Mouse (Mus musculus) embryonic facial prominence, embryonic 12.5 days (tissue): ENCODE data around the gene Zfp60. TPM values are rescaled to one million over a fixed set of nuclear protein-coding genes. Genes with fewer than 3 reads are reported as not detected.
"Not testable (repeated sequence)": the region's sequence is repeated elsewhere in the genome, so short reads cannot be mapped to it uniquely, and the experiment has no call there.

Experiments
- ATAC-seq: fragments of 200-750 bp; cut with Nextera tagmentation; 2 replicates; pipeline ENCODE4 v1.8.0; 2017; ENCODE audit not compliant: insufficient number of reproducible peaks, insufficient read depth, low FRiP score, low TSS enrichment
- H3K27ac ChIP-seq: fragments of 300-500 bp; sonication (generic); 2 replicates; pipeline ENCODE4 v1.5.1; 2016; ENCODE audit warnings: mild to moderate bottlenecking
- H3K27me3 ChIP-seq: fragments of 300-500 bp; sonication (generic); 2 replicates; pipeline ENCODE4 v1.6.1; 2016; ENCODE audit warnings: mild to moderate bottlenecking, moderate library complexity
- H3K36me3 ChIP-seq: fragments of 300-500 bp; sonication (generic); 2 replicates; pipeline ENCODE4 v1.6.1; 2016; ENCODE audit warnings: mild to moderate bottlenecking
- H3K4me1 ChIP-seq: fragments of 300-500 bp; sonication (generic); 2 replicates; pipeline ENCODE4 v1.6.1; 2016
- H3K4me2 ChIP-seq: fragments of 300-500 bp; sonication (generic); replicated peaks from 2 replicates; pipeline ENCODE4 v1.6.1; 2016; ENCODE audit warnings: mild to moderate bottlenecking, moderate library complexity
- H3K4me3 ChIP-seq: fragments of 300-500 bp; sonication (generic); 2 replicates; pipeline ENCODE4 v1.5.1; 2016; ENCODE audit warnings: mild to moderate bottlenecking
- H3K9ac ChIP-seq: fragments of 300-500 bp; sonication (generic); 2 replicates; pipeline ENCODE4 v1.6.1; 2016; ENCODE audit warnings: mild to moderate bottlenecking, moderate library complexity
- H3K9me3 ChIP-seq: fragments of 300-500 bp; sonication (generic); 2 replicates; pipeline ENCODE4 v1.6.1; 2016; ENCODE audit warnings: mild to moderate bottlenecking, moderate library complexity
- WGBS: fragments of 180-500 bp; shearing (Covaris S2); methylation state at CpG from one replicate; pipeline ENCODE4 v1.1.7; 2016; 5-methylcytosine and 5-hydroxymethylcytosine counted together
- polyA plus RNA-seq: library from polyadenylated mRNA; unstranded; fragments of >200 nt; fragmentation: Nextera tagmentation; extraction: Ambion mirVana; gene quantifications from 2 replicates; pipeline ENCODE4 v1.2.1, GENCODE M21; 2016

Gene Zfp60
- polyA plus RNA-seq, 1 experiment from 2014 or later: 55.8 TPM

DNA sequence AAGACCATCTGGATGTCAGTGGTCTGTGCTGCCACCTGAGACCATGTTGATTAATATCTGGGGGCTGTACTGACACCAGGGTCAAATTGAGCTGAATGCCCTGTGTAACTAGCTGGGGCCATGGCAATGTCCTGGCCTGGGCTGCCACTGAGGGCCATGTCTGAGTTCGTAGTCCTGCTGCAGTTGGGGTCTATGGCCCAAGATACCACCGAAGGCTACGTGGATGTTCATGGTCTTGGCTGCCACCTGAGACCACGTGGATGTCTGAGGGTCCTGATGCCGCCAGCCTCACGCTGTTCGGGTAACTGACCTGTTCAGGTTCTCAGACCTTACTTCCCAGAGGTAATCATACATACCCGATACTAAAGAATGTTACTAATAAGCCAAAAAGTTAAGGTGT, 9.2 kb upstream of the Zfp60 start:
- Histone ChIP-seq H3K27ac (no peak overlapping the region), H3K4me1 (no peaks in the 10 kb centered on the region), H3K4me2 (no peak overlapping the region), H3K36me3 (no peaks in the 10 kb centered on the region), H3K9me3 (peaks cover 4% of the 10 kb centered on the region; the same call in 1 of the 2 replicates), H3K9ac (no peak overlapping the region), H3K27me3 (no peaks in the 10 kb centered on the region), H3K4me3 (no peak overlapping the region)
- WGBS: 85% methylated on average over 8 of the region's 8 CpGs
- ATAC-seq: no peak

DNA sequence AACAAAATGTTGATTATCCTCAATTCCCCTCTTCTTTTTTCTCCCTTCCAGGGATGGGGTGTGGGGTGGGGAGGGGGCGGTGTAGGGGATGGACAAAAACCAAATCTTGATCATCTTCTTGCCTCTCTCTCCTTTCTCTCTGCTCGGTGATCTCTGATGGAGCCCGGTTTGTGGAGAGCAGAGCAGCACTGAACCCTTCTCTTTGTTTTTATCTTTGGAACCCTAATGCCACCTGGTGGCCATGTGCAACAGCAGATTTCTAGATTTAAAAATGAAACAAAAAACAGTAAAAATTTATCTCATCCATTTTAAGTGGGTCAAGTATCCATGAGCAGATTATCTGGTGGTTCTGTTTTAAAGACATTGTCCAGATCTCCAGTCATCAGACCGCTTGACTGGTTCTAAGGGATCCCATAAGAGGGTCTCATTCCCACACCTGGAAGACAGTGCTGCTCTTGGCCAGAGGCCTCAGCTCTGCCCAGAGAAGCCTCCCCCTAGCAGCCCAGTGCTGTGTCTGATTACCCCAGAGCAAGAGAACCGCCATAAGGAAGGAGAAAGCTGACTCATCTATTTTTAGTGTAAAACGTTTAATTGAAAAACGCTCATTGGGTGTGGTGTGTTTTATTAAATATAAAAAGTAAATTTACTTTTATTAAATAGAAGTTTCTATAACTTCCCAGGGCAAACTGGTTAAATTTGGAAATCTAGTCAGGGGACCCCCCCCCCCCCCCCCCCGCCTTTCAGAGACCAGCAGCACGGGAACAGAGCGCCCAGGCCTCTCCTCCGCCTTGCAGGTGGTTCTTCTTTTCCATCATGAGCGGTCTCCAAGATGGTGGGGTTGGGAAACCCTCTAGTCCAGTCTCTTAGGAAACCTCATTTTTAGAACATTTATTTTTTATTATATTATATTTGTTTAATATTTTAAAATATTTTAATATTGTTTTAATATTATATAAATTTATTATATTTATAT, 5.3 kb upstream of the Zfp60 start:
- Histone ChIP-seq H3K4me1 (no peaks in the 10 kb centered on the region), H3K4me2 (no peak overlapping the region), H3K27ac (no peak overlapping the region), H3K36me3 (no peaks in the 10 kb centered on the region), H3K9me3 (no peaks in the 10 kb centered on the region), H3K4me3 (no peak overlapping the region), H3K9ac (no peak overlapping the region), H3K27me3 (no peaks in the 10 kb centered on the region)
- ATAC-seq: peak; percentile 67; the same call in 1 of the 2 replicates
- WGBS: 39% methylated on average over 12 of the region's 12 CpGs

DNA sequence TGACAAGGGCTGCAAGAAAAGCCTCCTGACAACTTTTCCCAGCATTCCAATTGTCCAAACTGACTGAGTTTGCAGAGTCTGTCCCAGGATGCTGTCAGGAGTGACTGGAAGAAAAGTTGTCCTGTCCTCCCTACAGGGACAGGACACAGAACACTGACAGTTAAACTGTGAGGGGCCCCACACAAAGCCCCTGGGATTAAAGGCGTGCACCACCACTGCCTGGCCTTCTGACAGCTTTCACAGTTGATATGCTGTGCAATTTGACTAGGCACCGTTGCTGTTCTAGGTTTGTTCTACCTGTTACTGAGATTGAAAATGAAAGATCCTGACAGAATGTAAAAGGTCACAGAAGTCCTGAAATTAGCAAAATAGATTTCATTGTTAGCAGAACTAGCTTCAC, 3.7 kb upstream of the Zfp60 start:
- H3K36me3 ChIP-seq: no peaks in the 10 kb centered on the region
- no peak overlapping the region for H3K4me2 ChIP-seq
- H3K4me1 ChIP-seq: peaks cover 1% of the 10 kb centered on the region
- H3K9ac ChIP-seq: no peak overlapping the region
- no peaks in the 10 kb centered on the region for H3K27me3 ChIP-seq
- 59% methylated on average over 2 of the region's 2 CpGs for WGBS
- no peak overlapping the region for H3K27ac ChIP-seq
- H3K9me3 ChIP-seq: no peaks in the 10 kb centered on the region
- no peak overlapping the region for H3K4me3 ChIP-seq
- no peak for ATAC-seq

DNA sequence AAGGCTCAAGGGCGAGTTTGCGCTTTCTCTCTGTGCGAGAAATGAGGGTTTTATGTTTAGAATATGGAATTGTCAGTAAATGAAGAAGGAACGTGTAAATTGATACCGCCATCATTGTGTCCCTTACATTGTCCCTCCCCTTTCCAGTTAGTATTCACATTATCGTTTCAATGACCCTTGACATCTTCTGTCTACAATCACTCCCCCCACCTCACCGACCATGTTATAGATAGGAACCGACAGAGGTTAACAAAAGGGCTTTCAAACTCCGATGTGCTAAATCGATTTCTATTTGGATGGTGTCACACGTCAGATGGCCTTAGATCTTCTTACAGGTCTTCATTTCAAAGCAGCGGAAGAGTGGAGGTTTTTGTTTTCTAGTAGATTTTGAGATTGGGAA, 757 bp downstream of the Zfp60 start:
- WGBS: 3% methylated on average over 12 of the region's 12 CpGs
- no peaks in the 10 kb centered on the region for H3K27me3 ChIP-seq
- H3K4me2 ChIP-seq: peak overlapping the region; percentile 66
- no peaks in the 10 kb centered on the region for H3K36me3 ChIP-seq
- peaks cover 9% of the 10 kb centered on the region for H3K4me1 ChIP-seq
- H3K9me3 ChIP-seq: no peaks in the 10 kb centered on the region
- ATAC-seq: no peak
- peak overlapping the region; percentile 94 for H3K9ac ChIP-seq
- H3K4me3 ChIP-seq: peak overlapping the region; percentile 74
- peak overlapping the region; percentile 97 for H3K27ac ChIP-seq

DNA sequence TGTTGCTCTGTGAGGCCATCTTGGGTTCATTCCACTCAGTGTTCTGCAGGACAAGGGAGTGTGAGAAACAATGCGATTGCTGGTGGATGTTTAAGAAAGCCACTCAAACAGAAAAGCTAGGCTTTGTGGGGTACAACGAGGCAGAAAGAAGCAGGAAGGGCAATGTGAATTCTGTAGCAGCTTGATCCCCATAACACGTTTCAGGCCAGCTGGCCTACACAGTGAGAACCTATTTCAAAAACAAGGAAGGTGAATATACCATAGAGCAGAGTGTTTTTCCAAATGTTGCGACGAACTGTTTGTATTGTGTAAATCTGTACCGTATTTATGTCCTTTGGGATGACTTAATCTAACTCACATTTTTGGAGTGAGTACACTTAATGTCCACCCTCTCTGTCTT, 1.3 kb downstream of the Zfp60 start:
- Histone ChIP-seq H3K4me1 (peaks cover 9% of the 10 kb centered on the region), H3K9me3 (no peaks in the 10 kb centered on the region), H3K36me3 (no peaks in the 10 kb centered on the region), H3K27ac (peak overlapping the region; percentile 97), H3K27me3 (no peaks in the 10 kb centered on the region), H3K4me3 (peak overlapping the region; percentile 74), H3K9ac (peak overlapping the region; percentile 94), H3K4me2 (peak overlapping the region; percentile 66)
- no peak for ATAC-seq
- 74% methylated on average over 6 of the region's 6 CpGs for WGBS

DNA sequence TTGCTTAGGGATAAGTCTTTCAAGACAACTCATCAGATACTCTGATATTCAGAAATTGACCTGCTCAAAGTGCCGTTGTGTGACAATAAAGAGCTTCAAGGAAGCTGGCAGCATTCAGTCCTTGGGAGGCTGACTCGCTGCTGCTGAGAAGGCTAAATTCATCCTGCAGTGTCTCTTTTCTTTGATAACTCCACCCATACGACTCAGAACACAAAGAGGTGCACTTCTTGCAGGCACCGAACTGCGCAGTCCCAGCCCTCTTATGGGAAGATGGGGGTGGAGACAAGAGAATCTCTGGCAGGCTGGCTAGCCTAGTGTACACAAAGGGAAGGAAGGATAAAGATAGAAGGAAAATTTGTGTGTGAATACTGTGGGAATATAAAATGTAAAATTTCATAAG, 4.3 kb downstream of the Zfp60 start:
- H3K4me3 ChIP-seq: no peak overlapping the region
- WGBS: 71% methylated on average over 5 of the region's 5 CpGs
- ATAC-seq: no peak
- H3K4me2 ChIP-seq: no peak overlapping the region
- no peaks in the 10 kb centered on the region for H3K9me3 ChIP-seq
- H3K9ac ChIP-seq: no peak overlapping the region
- peaks cover 9% of the 10 kb centered on the region for H3K4me1 ChIP-seq
- H3K27me3 ChIP-seq: no peaks in the 10 kb centered on the region
- H3K27ac ChIP-seq: no peak overlapping the region
- peaks cover 21% of the 10 kb centered on the region for H3K36me3 ChIP-seq

DNA sequence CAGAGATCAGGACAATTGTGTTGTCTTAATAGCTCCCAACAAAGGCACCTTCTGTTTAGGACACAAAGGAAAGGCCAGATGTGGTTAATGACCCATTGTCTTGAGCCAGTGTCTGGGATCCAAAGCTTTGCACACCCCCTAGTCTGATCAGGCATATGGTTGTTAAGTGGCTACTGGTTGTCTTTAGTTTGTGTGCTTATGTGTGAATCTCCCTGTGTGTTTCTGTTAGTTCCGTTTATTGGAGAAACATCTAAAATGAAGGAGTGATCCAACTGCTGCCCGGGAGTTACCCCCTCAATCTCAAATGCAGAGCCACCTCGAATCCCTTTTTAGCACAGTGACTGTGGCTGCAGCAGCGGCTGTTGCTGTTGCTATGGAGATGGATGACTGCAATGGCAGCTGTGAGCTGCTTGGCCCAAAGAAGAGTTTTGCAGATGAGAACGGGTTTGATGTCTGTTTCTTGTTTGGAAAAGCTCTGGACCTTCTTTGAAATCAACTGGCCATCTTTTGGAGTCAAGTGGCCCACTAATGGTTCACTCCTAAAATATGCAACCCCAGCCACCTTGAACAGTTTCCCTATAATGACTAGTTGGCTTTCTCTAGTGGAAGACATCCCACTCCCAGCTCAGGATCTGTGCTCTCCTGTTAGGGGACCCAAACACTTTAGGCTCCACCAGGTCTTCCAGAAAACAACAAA, 25.3 kb downstream of the Zfp60 start:
- no peak for ATAC-seq
- H3K4me2 ChIP-seq: no peak overlapping the region
- no peak overlapping the region for H3K9ac ChIP-seq
- 39% methylated on average over 5 of the region's 5 CpGs for WGBS
- no peak overlapping the region for H3K4me3 ChIP-seq
- no peaks in the 10 kb centered on the region for H3K4me1 ChIP-seq
- H3K36me3 ChIP-seq: peaks cover 4% of the 10 kb centered on the region
- H3K27ac ChIP-seq: no peak overlapping the region
- no peaks in the 10 kb centered on the region for H3K9me3 ChIP-seq
- H3K27me3 ChIP-seq: no peaks in the 10 kb centered on the region

DNA sequence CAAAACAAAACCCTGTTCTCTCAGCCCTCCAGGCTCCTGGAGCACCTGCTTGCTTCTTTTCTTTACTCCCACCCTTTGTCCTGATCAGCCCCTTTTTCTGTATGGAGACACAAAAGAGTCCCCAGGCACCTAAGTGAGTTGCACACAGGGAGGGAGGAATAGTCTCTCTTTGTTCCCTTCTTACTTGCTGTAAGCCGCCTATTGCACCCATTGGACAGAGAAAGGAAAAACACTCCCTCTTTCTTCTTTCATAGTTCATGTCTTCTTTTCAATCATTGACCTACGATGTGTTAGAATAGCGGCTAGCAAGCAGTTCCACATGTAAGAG, 25.8 kb downstream of the Zfp60 start:
- H3K9me3 ChIP-seq: no peaks in the 10 kb centered on the region
- WGBS: 64% methylated on average over 3 of the region's 3 CpGs
- H3K4me2 ChIP-seq: no peak overlapping the region
- H3K27ac ChIP-seq: no peak overlapping the region
- H3K27me3 ChIP-seq: no peaks in the 10 kb centered on the region
- no peaks in the 10 kb centered on the region for H3K4me1 ChIP-seq
- no peak for ATAC-seq
- H3K36me3 ChIP-seq: peaks cover 3% of the 10 kb centered on the region; the same call in 1 of the 2 replicates
- no peak overlapping the region for H3K9ac ChIP-seq
- no peak overlapping the region for H3K4me3 ChIP-seq

DNA sequence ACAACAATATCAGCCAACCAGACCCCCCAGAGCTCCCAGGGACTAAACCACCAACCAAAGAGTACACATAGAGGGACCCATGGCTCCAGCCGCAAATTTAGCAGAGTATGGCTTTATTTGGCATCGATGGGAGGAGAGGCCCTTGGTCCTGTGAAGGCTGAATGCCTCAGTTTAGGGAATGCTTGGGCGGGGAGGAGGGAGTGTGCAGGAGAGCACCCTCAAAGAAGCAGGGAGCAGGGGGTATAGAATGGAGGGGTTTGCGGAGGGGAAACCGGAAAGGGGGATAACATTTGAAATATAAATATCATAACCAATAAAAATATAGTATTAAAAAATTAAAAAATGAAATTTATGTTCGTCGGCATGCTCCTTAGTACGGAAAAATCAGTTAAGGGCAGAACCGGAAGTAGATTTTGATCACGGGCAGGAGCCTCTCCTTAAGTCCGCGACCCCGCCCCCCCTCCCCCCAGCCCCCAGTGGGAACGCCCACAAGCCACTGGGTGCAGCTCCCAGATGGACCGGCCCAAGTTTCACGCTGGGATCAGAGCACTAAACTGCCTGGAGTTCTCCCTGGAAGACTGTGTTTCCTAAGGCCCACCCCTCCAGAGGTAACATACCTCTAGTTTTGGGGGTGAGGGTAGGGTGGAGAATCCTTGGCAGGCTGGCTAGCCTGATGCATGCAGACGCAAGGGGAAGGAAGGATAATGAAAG, 34.1 kb downstream of the Zfp60 start:
- Histone ChIP-seq H3K9me3 (no peaks in the 10 kb centered on the region), H3K4me2 (peak overlapping the region; percentile 52), H3K9ac (no peak overlapping the region), H3K4me3 (peak overlapping the region; percentile 30), H3K27me3 (no peaks in the 10 kb centered on the region), H3K36me3 (no peaks in the 10 kb centered on the region), H3K4me1 (no peaks in the 10 kb centered on the region), H3K27ac (no peak overlapping the region)
- 8% methylated on average over 17 of the region's 17 CpGs for WGBS
- ATAC-seq: no peak

DNA sequence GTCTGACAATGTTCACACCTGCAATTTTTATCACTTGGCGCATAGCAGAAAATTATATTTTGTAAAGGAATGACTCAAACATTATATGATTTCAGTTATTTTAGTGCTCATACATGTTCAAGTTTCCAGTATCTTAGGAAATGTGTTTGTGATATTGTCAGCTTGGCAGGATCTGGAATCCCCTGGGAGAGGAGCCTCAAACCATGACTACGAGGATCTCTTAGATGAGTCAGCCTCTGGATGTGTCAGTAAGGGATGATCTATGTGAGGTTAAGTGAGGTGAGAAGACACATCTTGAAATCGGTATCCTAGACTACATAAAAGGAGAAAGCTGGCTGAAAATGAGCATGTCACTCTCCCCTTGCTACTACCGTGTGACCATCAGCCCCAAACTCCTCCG, 58.1 kb downstream of the Zfp60 start:
- no peak overlapping the region for H3K27ac ChIP-seq
- no peaks in the 10 kb centered on the region for H3K36me3 ChIP-seq
- no peak overlapping the region for H3K4me3 ChIP-seq
- 86% methylated on average over 5 of the region's 5 CpGs for WGBS
- H3K4me2 ChIP-seq: no peak overlapping the region
- H3K9me3 ChIP-seq: peaks cover 19% of the 10 kb centered on the region
- H3K27me3 ChIP-seq: no peaks in the 10 kb centered on the region
- H3K9ac ChIP-seq: no peak overlapping the region
- no peak for ATAC-seq
- no peaks in the 10 kb centered on the region for H3K4me1 ChIP-seq

DNA sequence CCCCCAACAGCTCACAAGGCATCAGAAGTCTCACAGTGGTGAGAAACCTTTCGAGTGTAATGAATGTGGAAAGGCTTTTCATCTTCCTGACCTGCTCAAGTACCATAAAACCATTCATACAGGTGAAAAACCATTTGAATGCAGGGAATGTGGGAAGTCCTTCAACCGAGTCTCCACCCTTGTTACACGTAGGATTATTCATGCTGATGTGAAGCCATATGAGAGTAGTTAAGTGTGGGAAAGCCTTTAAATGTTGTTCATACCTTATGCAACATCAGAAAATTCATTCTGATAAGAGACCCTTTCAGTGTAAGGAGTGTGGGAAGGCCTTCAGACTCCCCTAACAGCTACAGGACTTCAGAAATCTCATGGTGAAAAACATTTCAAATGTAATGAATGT, 62.7 kb downstream of the Zfp60 start:
- H3K4me2 ChIP-seq, H3K4me1 ChIP-seq, ATAC-seq: not testable (repeated sequence)

More for the DNA sequence above, 62.7 kb downstream of the Zfp60 start:
- H3K4me3 ChIP-seq, H3K9me3 ChIP-seq, H3K27ac ChIP-seq, H3K36me3 ChIP-seq, H3K27me3 ChIP-seq, H3K9ac ChIP-seq: not testable (repeated sequence)
- WGBS: 57% methylated on average over 3 of the region's 3 CpGs
